In the genomic region with DNA sequence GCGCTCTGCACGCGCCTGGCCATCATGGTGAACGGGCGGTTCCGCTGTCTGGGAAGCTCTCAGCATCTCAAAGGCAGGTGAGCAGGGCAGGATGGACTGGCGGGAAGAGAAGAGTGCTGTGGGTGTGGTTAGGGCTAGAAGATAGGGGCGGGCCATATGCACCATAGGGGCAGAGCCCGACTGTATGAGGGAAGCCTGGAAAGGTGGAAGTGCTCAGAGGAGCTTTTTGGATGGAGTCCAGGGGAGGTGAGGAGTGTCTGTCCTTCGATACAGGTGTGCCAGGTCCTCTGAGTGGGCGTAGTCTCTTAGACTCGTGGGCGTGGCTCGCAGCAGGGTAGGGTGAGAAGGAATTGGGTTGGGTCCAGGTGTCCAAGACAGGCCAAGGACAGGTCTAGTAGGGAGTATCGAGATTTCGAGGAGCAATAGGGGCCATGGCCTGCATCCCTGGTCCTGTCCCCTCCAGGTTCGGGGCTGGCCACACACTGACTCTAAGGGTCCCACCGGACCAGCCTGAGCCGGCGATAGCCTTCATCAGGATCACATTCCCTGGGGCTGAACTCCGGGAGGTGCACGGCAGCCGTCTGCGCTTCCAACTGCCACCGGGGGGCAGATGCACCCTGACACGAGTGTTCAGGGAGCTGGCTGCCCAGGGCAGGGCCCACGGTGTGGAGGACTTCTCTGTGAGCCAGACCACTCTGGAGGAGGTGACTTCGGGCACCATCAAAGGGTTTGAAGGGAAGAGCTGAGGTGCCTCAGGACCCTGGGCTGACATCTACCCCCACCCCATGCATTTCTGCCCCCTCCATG, we compare ENCODE assay signal across 10 mouse cellular contexts. TPM values are rescaled to one million over a fixed set of nuclear protein-coding genes. Genes with fewer than 3 reads are reported as not detected.
DNase-seq lines count a peak whose midpoint lies in the region; ATAC-seq and TF ChIP-seq lines count a peak whose summit lies in the region.
"Had no signal": no experiment of that assay in that cellular context is flagged by ENCODE, and none has a peak within 500 bp of the region (broad histone marks: within the 10 kb centered on the region; RNA-seq: fewer than 3 reads in every experiment).

No protein-coding gene starts in this region.

- 0 out of 2 replicates have a peak overlapping the region, but pooled peaks have one; percentile 3 for H3K4me2 ChIP-seq in lung, embryonic 14.5 days
- H3K4me2 ChIP-seq in midbrain, embryonic 13.5 days (replicated peaks): no peak overlapping the region

- H3K27me3 ChIP-seq in lung, embryonic 14.5 days (ENCODE audit: insufficient read depth, low read length): peaks cover 34% of the 10 kb centered on the region
- peaks cover 82% of the 10 kb centered on the region for H3K27me3 ChIP-seq in midbrain, embryonic 13.5 days

- TF ChIP-seq POLR2A in bone marrow, adult 2 months (IDR thresholded peaks at IDR 0.05; ENCODE audit: borderline replicate concordance, control insufficient read depth, low read depth, low read length): peak; percentile 30; the same call in 1 of the 2 replicates

- peak; percentile 58 for TF ChIP-seq CTCF in bone marrow, adult 2 months (IDR thresholded peaks at IDR 0.05; ENCODE audit: control insufficient read depth, insufficient read depth, low read length)
- peak; percentile 48 for TF ChIP-seq CTCF in lung, embryonic 14.5 days (IDR thresholded peaks at IDR 0.05; ENCODE audit: low read depth)

- intact Hi-C loops in heart, postnatal 10 days (cut with DNase I): no loop called here

- peak; percentile 94 for DNase-seq in heart, adult 11 months
- no peak for DNase-seq in heart, postnatal 10 days
- DNase-seq in 3134 (ENCODE audit: extremely low read depth, insufficient read length, low spot score): peak; percentile 62
- peak; percentile 37 for DNase-seq in lung, embryonic 14.5 days
- no peak for DNase-seq in adrenal gland, adult 8-10 months
- DNase-seq in ovary, postnatal 10 days (ENCODE audit: low spot score): no peak
- DNase-seq: heart, adult 18-20 months; kidney, postnatal 14 days had no signal

- no peak overlapping the region; the same call in 1 of the 2 replicates for H3K9ac ChIP-seq in lung, embryonic 14.5 days
- no peak overlapping the region for H3K9ac ChIP-seq in midbrain, embryonic 13.5 days (replicated peaks)

- H3K4me1 ChIP-seq in bone marrow, adult 2 months (ENCODE audit: control insufficient read depth, insufficient read depth, low read length): peaks cover 7% of the 10 kb centered on the region; the same call in 1 of the 2 replicates
- H3K4me1 ChIP-seq in lung, embryonic 14.5 days (ENCODE audit: insufficient read depth): no peaks in the 10 kb centered on the region; the same call in none of the 2 replicates
- peaks cover 4% of the 10 kb centered on the region for H3K4me1 ChIP-seq in midbrain, embryonic 13.5 days (replicated peaks)

- H3K36me3 ChIP-seq in lung, embryonic 14.5 days (ENCODE audit: insufficient read depth): 0 out of 2 replicates have a peak, but pooled peaks cover 7% of the 10 kb centered on the region
- peaks cover 25% of the 10 kb centered on the region for H3K36me3 ChIP-seq in midbrain, embryonic 13.5 days

- H3K9me3 ChIP-seq in lung, embryonic 14.5 days (ENCODE audit: low read depth, low read length): peaks cover 9% of the 10 kb centered on the region; the same call in 1 of the 2 replicates
- H3K9me3 ChIP-seq in midbrain, embryonic 13.5 days: peaks cover 16% of the 10 kb centered on the region

- peak overlapping the region; percentile 43 for H3K27ac ChIP-seq in bone marrow, adult 2 months (ENCODE audit: control insufficient read depth, insufficient read depth, low read depth, low read length, poor library complexity)
- H3K27ac ChIP-seq in lung, embryonic 14.5 days (ENCODE audit: low read depth): no peak overlapping the region
- H3K27ac ChIP-seq in midbrain, embryonic 13.5 days: no peak overlapping the region

- no peak overlapping the region for H3K4me3 ChIP-seq in bone marrow, adult 2 months (replicated peaks; ENCODE audit: control insufficient read depth, low read depth, low read length)
- peak overlapping the region; percentile 2; the same call in 1 of the 2 replicates for H3K4me3 ChIP-seq in lung, embryonic 14.5 days (ENCODE audit: low read depth, low read length)
- no peak overlapping the region for H3K4me3 ChIP-seq in midbrain, embryonic 13.5 days (replicated peaks)

- no peak for ATAC-seq in lung, embryonic 14.5 days (ENCODE audit: insufficient read depth)
- ATAC-seq in midbrain, embryonic 13.5 days: no peak

- 69% methylated on average over 28 of the region's 28 CpGs for WGBS in bone marrow, adult 2 months
- 15% methylated on average over 28 of the region's 28 CpGs for WGBS in lung, embryonic 14.5 days
- WGBS in midbrain, embryonic 13.5 days: 25% methylated on average over 28 of the region's 28 CpGs

RNA-seq across cellular contexts. Expression of a gene that starts 1.8 kb away (rescaled TPM):
- total RNA-seq in heart, postnatal 10 days (2021): 1 to 10 TPM; 5.0 to 6.1 TPM
- polyA plus RNA-seq in bone marrow, adult 2 months (2011; ENCODE audit: insufficient read depth, insufficient read length, low replicate concordance, missing spikeins): 111 and 291 TPM in 2 replicates
- 11.2 and 13.2 TPM in 2 replicates for polyA plus RNA-seq in lung, embryonic 14.5 days (2014; fragmentation: Nextera tagmentation; extraction: Ambion mirVana)
- polyA plus RNA-seq in midbrain, embryonic 13.5 days (2015; fragmentation: Nextera tagmentation; extraction: Ambion mirVana): 1.5 and 1.6 TPM in 2 replicates
- 10 to 100 TPM in 2 of 4 experiments, 1 to 10 TPM in 2; 6.4 to 10.6 (median 8.5) TPM for total RNA-seq in adrenal gland, adult 8-10 months (2022)

RNA-seq across cellular contexts. Expression of a gene that starts 18.4 kb away (rescaled TPM):
- total RNA-seq in heart, postnatal 10 days (2021): 1 to 10 TPM; 7.8 to 8.2 TPM
- 54.3 and 96.9 TPM in 2 replicates for polyA plus RNA-seq in bone marrow, adult 2 months (2011; ENCODE audit: insufficient read depth, insufficient read length, low replicate concordance, missing spikeins)
- polyA plus RNA-seq in lung, embryonic 14.5 days (2014; fragmentation: Nextera tagmentation; extraction: Ambion mirVana): 3.0 and 3.5 TPM in 2 replicates
- polyA plus RNA-seq in midbrain, embryonic 13.5 days (2015; fragmentation: Nextera tagmentation; extraction: Ambion mirVana): 5.4 and 5.8 TPM in 2 replicates
- 10 to 100 TPM; 21.6 to 35.5 (median 27.8) TPM for total RNA-seq in adrenal gland, adult 8-10 months (2022)

RNA-seq across cellular contexts. Expression of a gene that starts 24.9 kb away (rescaled TPM):
- total RNA-seq in heart, postnatal 10 days (2021): 10 to 100 TPM; 79.0 to 79.1 TPM
- polyA plus RNA-seq in bone marrow, adult 2 months (2011; ENCODE audit: insufficient read depth, insufficient read length, low replicate concordance, missing spikeins): 35.6 and 44.5 TPM in 2 replicates
- 240 and 258 TPM in 2 replicates for polyA plus RNA-seq in lung, embryonic 14.5 days (2014; fragmentation: Nextera tagmentation; extraction: Ambion mirVana)
- 159 and 174 TPM in 2 replicates for polyA plus RNA-seq in midbrain, embryonic 13.5 days (2015; fragmentation: Nextera tagmentation; extraction: Ambion mirVana)
- total RNA-seq in adrenal gland, adult 8-10 months (2022): 100 to 1,000 TPM in 1 of 4 experiments, 10 to 100 TPM in 3; 79.1 to 104 (median 94.4) TPM

RNA-seq across cellular contexts. Expression of a gene that starts 26.3 kb away (rescaled TPM):
- total RNA-seq in heart, postnatal 10 days (2021): 10 to 100 TPM; 60.3 to 65.6 TPM
- polyA plus RNA-seq in bone marrow, adult 2 months (2011; ENCODE audit: insufficient read depth, insufficient read length, low replicate concordance, missing spikeins): 41.7 and 92.4 TPM in 2 replicates
- 354 and 364 TPM in 2 replicates for polyA plus RNA-seq in lung, embryonic 14.5 days (2014; fragmentation: Nextera tagmentation; extraction: Ambion mirVana)
- polyA plus RNA-seq in midbrain, embryonic 13.5 days (2015; fragmentation: Nextera tagmentation; extraction: Ambion mirVana): 29.5 and 37.1 TPM in 2 replicates
- 10 to 100 TPM; 23.9 to 36.3 (median 30.0) TPM for total RNA-seq in adrenal gland, adult 8-10 months (2022)

RNA-seq across cellular contexts. Expression of a gene that starts 30.6 kb away (rescaled TPM):
- total RNA-seq in heart, postnatal 10 days (2021): 100 to 1,000 TPM; 126 to 132 TPM
- 78.6 and 131 TPM in 2 replicates for polyA plus RNA-seq in bone marrow, adult 2 months (2011; ENCODE audit: insufficient read depth, insufficient read length, low replicate concordance, missing spikeins)
- polyA plus RNA-seq in lung, embryonic 14.5 days (2014; fragmentation: Nextera tagmentation; extraction: Ambion mirVana): 19.3 and 23.4 TPM in 2 replicates
- polyA plus RNA-seq in midbrain, embryonic 13.5 days (2015; fragmentation: Nextera tagmentation; extraction: Ambion mirVana): 13.7 and 16.7 TPM in 2 replicates
- 100 to 1,000 TPM; 132 to 155 (median 141) TPM for total RNA-seq in adrenal gland, adult 8-10 months (2022)

Comparison
In these comparisons a context has a peak if more than half of its experiments do, and no peak if none do; other contexts are left out.
1. DNase-seq: peak in heart, adult 11 months (single experiment), 3134 (single experiment) and lung, embryonic 14.5 days (single experiment); none in heart, postnatal 10 days (0 of 2), adrenal gland, adult 8-10 months (single experiment) and ovary, postnatal 10 days (single experiment).